Mouse (Mus musculus): Measurements from ENCODE around the gene Slbp.

Gene Slbp

GRCm38 (mm10) chr5:33630615-33631014 is 21.8 kb downstream of the Slbp start:
- DNase-seq (ENCODE audit: low read depth in 1 of 2, low spot score in 2 of 2) = no peak

- DNase-seq (ENCODE audit: low read depth in 1 of 2, low spot score in 2 of 2) = no peak
Measured at GRCm38 (mm10) chr5:33630061-33630460, 22.3 kb downstream of the Slbp start.

DNA sequence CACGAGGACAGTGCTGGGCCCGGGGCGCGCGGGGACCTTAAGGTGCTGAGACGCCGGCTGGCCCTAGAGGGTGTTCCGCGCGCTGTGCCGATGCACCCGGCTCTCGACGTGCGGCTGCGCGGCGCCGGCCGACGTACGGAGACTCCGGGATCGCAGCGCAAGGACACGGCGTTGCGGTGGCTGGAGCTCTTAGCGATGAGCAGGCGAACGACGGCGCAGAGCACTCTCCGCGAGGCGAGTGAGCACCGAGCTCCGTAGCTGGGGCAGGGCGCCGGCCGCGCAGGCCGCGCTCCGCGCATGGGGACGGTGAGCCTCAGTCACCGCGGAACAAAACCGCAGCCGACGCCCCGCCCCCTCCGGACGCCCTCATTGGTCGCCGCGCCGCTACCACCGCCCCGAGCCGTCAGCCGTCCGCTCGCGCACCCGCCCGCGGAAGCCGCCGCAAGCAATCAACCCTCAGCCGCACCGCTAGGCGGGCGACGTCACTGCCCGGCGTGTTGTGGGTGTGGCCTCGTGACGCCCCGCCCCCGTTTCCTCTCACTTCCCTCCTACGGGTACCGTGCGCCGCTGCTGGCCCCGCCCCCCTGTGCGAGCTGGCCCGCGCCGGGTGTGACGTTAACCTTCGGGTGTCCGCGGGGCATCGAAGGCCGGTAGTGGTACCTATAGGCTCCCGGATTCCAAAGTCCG is 22.9 kb downstream of the Slbp start, which contains the start of the genes Fam53a and Gm9903:
Fam53a (minus strand) TSS at position 335 of the 687 bp plus-strand sequence.
Gm9903 (plus strand) TSS at position 625 of the 687 bp plus-strand sequence.
- peak; percentile 98 to 100 for DNase-seq (ENCODE audit: low read depth in 1 of 2, low spot score in 2 of 2)

DNA sequence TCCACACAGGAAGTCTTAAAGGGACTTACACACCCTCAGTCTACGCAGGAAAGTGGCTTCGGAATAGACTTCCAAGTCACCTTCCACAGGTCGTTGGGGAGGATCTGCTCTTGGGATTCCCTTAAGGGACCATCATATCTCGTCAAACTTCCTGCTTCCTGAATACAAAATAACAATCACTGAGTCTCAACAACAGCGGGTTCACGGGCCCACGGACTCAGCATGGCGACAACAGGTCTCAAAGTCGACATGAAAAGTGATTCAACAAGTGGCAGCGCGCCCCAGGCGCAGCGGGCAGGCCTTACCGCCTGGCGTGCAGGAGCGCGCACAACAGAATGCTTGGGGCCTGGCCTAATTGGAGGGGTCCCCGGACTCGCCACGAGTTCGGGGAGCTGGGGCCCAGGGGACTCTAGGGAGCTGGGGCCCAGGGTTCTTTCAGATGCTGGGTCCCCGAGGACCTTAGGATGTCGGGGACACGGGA is 23.5 kb downstream of the Slbp start:
- peak in 1 of 2 experiments; percentile 14 for DNase-seq (ENCODE audit: low read depth in 1 of 2, low spot score in 2 of 2)

GRCm38 (mm10) chr5:33627968-33628367 is 24.4 kb downstream of the Slbp start:
- DNase-seq (ENCODE audit: low read depth in 1 of 2, low spot score in 2 of 2) = no peak

DNA sequence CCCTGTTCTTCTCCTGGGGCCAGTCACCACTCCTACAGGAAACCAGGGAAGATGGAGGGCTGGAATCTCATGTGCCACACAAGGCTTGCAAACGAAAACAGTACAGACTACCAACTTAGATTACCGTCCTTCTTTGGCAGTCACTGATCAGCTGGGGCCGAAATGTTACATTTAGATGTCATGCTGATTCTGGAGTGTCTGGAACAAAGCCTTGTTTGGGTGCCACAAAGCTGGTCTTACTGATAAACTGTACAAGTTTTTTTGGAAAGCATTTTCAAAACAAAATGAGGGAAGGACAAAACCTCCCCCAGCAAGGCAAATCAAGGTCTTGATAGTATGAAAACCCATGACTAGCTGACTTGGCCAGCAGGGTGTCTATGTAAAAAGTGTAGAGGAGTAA is 28.6 kb downstream of the Slbp start:
- no peak for DNase-seq (ENCODE audit: low read depth in 1 of 2, low spot score in 2 of 2)

- no peak for DNase-seq (ENCODE audit: low read depth in 1 of 2, low spot score in 2 of 2)
Measured at GRCm38 (mm10) chr5:33622671-33623070, 29.7 kb downstream of the Slbp start.

- DNase-seq (ENCODE audit: low read depth in 1 of 2, low spot score in 2 of 2) = no peak
Measured at GRCm38 (mm10) chr5:33614391-33614790, 38.0 kb downstream of the Slbp start.

GRCm38 (mm10) chr5:33611795-33612194 is 40.6 kb downstream of the Slbp start:
- no peak for DNase-seq (ENCODE audit: low read depth in 1 of 2, low spot score in 2 of 2)

- no peak for DNase-seq (ENCODE audit: low read depth in 1 of 2, low spot score in 2 of 2)
Measured at GRCm38 (mm10) chr5:33609226-33609625, 43.1 kb downstream of the Slbp start.

GRCm38 (mm10) chr5:33607434-33607833 is 44.9 kb downstream of the Slbp start:
- DNase-seq (ENCODE audit: low read depth in 1 of 2, low spot score in 2 of 2) = no peak

GRCm38 (mm10) chr5:33606631-33607030 is 45.7 kb downstream of the Slbp start:
- no peak for DNase-seq (ENCODE audit: low read depth in 1 of 2, low spot score in 2 of 2)

- DNase-seq (ENCODE audit: low read depth in 1 of 2, low spot score in 2 of 2) = no peak
Measured at GRCm38 (mm10) chr5:33605314-33605713, 47.1 kb downstream of the Slbp start.

DNA sequence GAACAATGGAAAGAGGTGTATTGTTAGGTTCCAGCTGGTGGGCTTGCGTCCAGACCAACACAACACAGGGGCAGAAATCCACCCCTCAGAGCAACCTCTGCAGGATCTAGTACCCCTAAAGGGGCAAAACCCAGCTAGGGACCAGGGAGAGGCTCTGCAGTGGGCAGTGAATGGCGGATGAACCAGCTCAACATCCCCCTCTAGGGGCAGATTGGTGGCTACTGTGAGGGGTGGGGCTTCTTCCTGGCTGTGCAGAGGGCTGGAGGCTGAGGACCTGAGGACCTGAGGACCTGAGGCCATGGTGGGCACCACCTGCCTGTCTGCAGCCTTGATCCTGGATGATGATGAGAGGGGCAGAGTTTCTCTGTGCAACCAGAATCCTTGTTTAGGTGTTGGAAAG is 58.8 kb downstream of the Slbp start:
- no peak for DNase-seq (ENCODE audit: low read depth in 1 of 2, low spot score in 2 of 2)

GRCm38 (mm10) chr5:33589221-33589888 is 63.0 kb downstream of the Slbp start:
- peak in 1 of 2 experiments; percentile 35 for DNase-seq (ENCODE audit: low read depth in 1 of 2, low spot score in 2 of 2)

DNA sequence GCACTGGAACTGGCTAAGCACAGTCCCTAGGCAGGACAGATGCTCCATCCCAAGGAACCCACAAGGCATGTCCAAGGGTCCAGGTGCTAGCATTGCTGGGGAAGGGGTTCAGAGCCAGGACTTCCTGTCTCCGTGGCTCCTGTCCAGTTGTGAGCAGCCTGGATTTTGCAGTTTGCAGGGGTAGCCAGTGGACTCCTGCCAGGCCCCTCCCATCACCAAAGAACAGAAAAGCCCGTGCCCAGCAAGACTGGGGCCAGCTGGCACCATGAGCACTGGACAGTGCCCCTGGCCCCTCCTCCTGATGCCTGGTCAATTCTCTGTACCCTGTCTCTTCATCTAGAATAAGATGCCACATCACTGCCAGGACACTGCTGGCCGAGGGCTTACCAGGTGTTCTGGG is 64.3 kb downstream of the Slbp start:
- no peak for DNase-seq (ENCODE audit: low read depth in 1 of 2, low spot score in 2 of 2)

DNA sequence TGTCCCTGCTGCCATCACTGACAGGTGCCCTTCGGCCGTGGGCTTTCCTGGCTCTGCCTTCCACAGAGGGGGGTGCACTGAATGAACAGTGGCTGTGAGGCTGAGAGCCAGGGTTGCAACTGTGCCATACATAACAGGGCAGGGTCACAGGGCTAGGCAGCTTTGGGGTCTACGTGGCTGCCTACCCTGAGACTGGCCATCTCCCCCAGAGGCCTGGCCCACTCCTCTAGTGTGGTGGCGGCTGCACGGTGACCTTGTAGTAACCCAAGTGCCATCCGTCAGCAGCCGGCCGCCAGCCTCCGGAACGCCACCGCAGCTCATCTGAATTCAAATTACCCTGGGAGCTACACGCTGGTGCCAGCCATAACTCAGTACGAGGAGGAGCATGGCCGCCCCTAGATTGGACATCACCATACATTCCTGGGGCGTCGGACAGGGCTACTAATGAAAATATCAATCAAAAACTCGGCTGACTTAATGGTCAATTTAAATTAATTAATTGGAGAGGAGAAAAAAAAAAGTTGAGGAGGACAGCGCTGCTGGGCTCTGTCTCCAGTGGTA is 64.8 kb downstream of the Slbp start:
- no peak for DNase-seq (ENCODE audit: low read depth in 1 of 2, low spot score in 2 of 2)

Data from monocyte, adult 2 months (primary cell).